Mouse (Mus musculus): ENCODE measurements at regions not wholly inside any gene's neighbourhood (a gene's known extent, or its start where the extent isn't known, plus 50 kb on each side); places are given as distances from the start of the nearest gene placed in this dataset.
"Not testable (repeated sequence)": the region's sequence is repeated elsewhere in the genome, so short reads cannot be mapped to it uniquely, and the experiment has no call there.

GRCm38 (mm10) chr12:17891663-17892310, 201.1 kb downstream of the Hpcal1 start:
- not testable (repeated sequence) for TF ChIP-seq CTCF (IDR thresholded peaks at IDR 0.05); POLR2A (IDR thresholded peaks at IDR 0.05; ENCODE audit: insufficient read depth, low read depth, low read length); EP300 (IDR thresholded peaks at IDR 0.05; ENCODE audit: insufficient read depth, low read depth, low read length)

Data from heart, adult 2 months (tissue).